Mouse (Mus musculus) liver, embryonic 14.5 days (tissue): Measurements from ENCODE around the gene Mybbp1a. TPM values are rescaled to one million over a fixed set of nuclear protein-coding genes. Genes with fewer than 3 reads are reported as not detected.

Source experiments
- ATAC-seq: fragments of 200-750 bp; cut with Nextera tagmentation; 2 replicates; pipeline ENCODE4 v1.8.0; 2017; ENCODE audit warnings: moderate number of reproducible peaks, mild to moderate bottlenecking, moderate library complexity; ENCODE audit not compliant: insufficient read depth
- DNase-seq, 3 experiments: peaks; one replicate each; pipeline ENCODE4 v3.0.0-alpha.2; 2012 to 2013; ENCODE audit warnings: low read depth in 3 of 3, low spot score in 3 of 3
- H3K27ac ChIP-seq: fragments of 300-500 bp; sonication (generic); 2 replicates; pipeline ENCODE4 v1.5.1; 2014; ENCODE audit warnings: moderate library complexity, mild to moderate bottlenecking, control low read depth, inconsistent platforms
- H3K27me3 ChIP-seq: fragments of 300-500 bp; sonication (generic); 2 replicates; pipeline ENCODE4 v1.6.1; 2014; ENCODE audit warnings: mild to moderate bottlenecking, low read length, moderate library complexity; ENCODE audit not compliant: control insufficient read depth, insufficient read depth
- H3K36me3 ChIP-seq: fragments of 300-500 bp; sonication (generic); replicated peaks from 2 replicates; pipeline ENCODE4 v1.6.1; 2014; ENCODE audit warnings: low read depth; ENCODE audit not compliant: control insufficient read depth, insufficient read depth
- H3K4me1 ChIP-seq, 2 experiments: fragments of 200-500 bp in 1 of 2; fragments of 300-500 bp in 1 of 2; sonication (generic) in 1 of 2; replicated peaks; 2 replicates each; pipeline ENCODE4 v1.6.1; 2012 to 2014; ENCODE audit warnings: antibody characterized with exemption in 1 of 2, inconsistent platforms in 1 of 2, low read length in 1 of 2; ENCODE audit not compliant: control insufficient read depth in 2 of 2, insufficient read depth in 2 of 2
- H3K4me2 ChIP-seq: fragments of 300-500 bp; sonication (generic); 2 replicates; pipeline ENCODE4 v1.6.1; 2014; ENCODE audit warnings: low read depth, mild to moderate bottlenecking, control low read depth, moderate library complexity
- H3K4me3 ChIP-seq, 2 experiments: fragments of 200-500 bp in 1 of 2; fragments of 300-500 bp in 1 of 2; sonication (generic) in 1 of 2; 2 replicates each; pipeline ENCODE4 v1.5.1; 2012 to 2014; ENCODE audit warnings: low read depth in 2 of 2, low read length in 2 of 2, mild to moderate bottlenecking in 2 of 2, control low read depth in 1 of 2, inconsistent platforms in 1 of 2, moderate library complexity in 1 of 2; ENCODE audit not compliant: insufficient read depth in 1 of 2
- H3K9ac ChIP-seq: fragments of 300-500 bp; sonication (generic); replicated peaks from 2 replicates; pipeline ENCODE4 v1.6.1; 2014; ENCODE audit warnings: mild to moderate bottlenecking, control low read depth, moderate library complexity
- H3K9me3 ChIP-seq: fragments of 300-500 bp; sonication (generic); 2 replicates; pipeline ENCODE4 v1.6.1; 2016; ENCODE audit warnings: low read length, mixed read lengths; ENCODE audit not compliant: control insufficient read depth
- CTCF ChIP-seq: IDR thresholded peaks from 2 replicates; pipeline ENCODE4 v1.5.1; 2016; ENCODE audit warnings: antibody characterized with exemption, low read depth, control low read depth
- EP300 ChIP-seq: IDR thresholded peaks from 2 replicates; pipeline ENCODE4 v1.6.1; 2016; ENCODE audit warnings: antibody characterized with exemption, low read depth
- WGBS: fragments of 180-500 bp; shearing (Covaris S2); extraction: QIAGEN DNeasy Blood & Tissue Kit; methylation state at CpG from one replicate; pipeline ENCODE4 v1.1.7; 2014; ENCODE audit not compliant: insufficient replicate concordance; 5-methylcytosine and 5-hydroxymethylcytosine counted together
- polyA plus RNA-seq, 2 experiments: library from polyadenylated mRNA; depleted of rRNA in 1 of 2; stranded (reverse) in 1 of 2; unstranded in 1 of 2; fragments of >200 nt; fragmentation: Nextera tagmentation in 1 of 2; extraction: Ambion mirVana in 1 of 2; gene quantifications; 2 replicates each; pipeline versions ENCODE4 v1.2.1 to v1.2.3; 2012 to 2014

The Mybbp1a gene
- polyA plus RNA-seq, 2 experiments, result 56.3 to 65.5 TPM

GRCm38 (mm10) chr11:72402969-72403368 lies 38.2 kb upstream of the Mybbp1a start:
- Histone ChIP-seq H3K27ac (no peak overlapping the region), H3K27me3 (no peaks in the 10 kb centered on the region), H3K4me1 (peaks cover 0 to 10% of the 10 kb centered on the region in 2 experiments; a peak in 2 of 4 replicates), H3K9me3 (no peaks in the 10 kb centered on the region), H3K4me2 (no peak overlapping the region), H3K9ac (no peak overlapping the region), H3K36me3 (no peaks in the 10 kb centered on the region), H3K4me3 (no peak overlapping the region)
- no peak for DNase-seq
- no peak for ATAC-seq
- 70% methylated on average over 12 of the region's 12 CpGs for WGBS
- TF ChIP-seq EP300, result no peak
- no peak for TF ChIP-seq CTCF

- peaks cover 0 to 12% of the 10 kb centered on the region in 2 experiments; a peak in 2 of 4 replicates for H3K4me1 ChIP-seq
- H3K27me3 ChIP-seq, result no peaks in the 10 kb centered on the region
These were observed 35.6 kb upstream of the Mybbp1a start for GRCm38 (mm10) chr11:72405532-72405931.

GRCm38 (mm10) chr11:72406079-72406675 lies 35.0 kb upstream of the Mybbp1a start:
- ATAC-seq, result no peak
- H3K4me2 ChIP-seq, result no peak overlapping the region

More at GRCm38 (mm10) chr11:72405532-72405931, 35.6 kb upstream of the Mybbp1a start:
- Histone ChIP-seq H3K9me3 (no peaks in the 10 kb centered on the region), H3K9ac (no peak overlapping the region), H3K27ac (no peak overlapping the region), H3K4me2 (no peak overlapping the region), H3K4me3 (no peak overlapping the region), H3K36me3 (no peaks in the 10 kb centered on the region)
- DNase-seq (no peak), ATAC-seq (no peak)
- WGBS, result 63% methylated on average over 4 of the region's 4 CpGs
- TF ChIP-seq EP300 (no peak), CTCF (no peak)

GRCm38 (mm10) chr11:72407081-72407480 lies 34.1 kb upstream of the Mybbp1a start:
- H3K4me3 ChIP-seq, result no peak overlapping the region
- H3K36me3 ChIP-seq, result no peaks in the 10 kb centered on the region
- no peak overlapping the region for H3K27ac ChIP-seq
- peak overlapping the region; percentile 26; the same call in 1 of the 2 replicates for H3K4me2 ChIP-seq
- no peak overlapping the region for H3K9ac ChIP-seq
- ATAC-seq, result no peak
- H3K9me3 ChIP-seq, result no peaks in the 10 kb centered on the region
- H3K27me3 ChIP-seq, result peaks cover 4% of the 10 kb centered on the region
- H3K4me1 ChIP-seq, result peaks cover 0 to 17% of the 10 kb centered on the region in 2 experiments; a peak in 2 of 4 replicates
- no peak for TF ChIP-seq CTCF
- TF ChIP-seq EP300, result no peak
- WGBS, result 33% methylated on average over 3 of the region's 3 CpGs
- no peak for DNase-seq

More at GRCm38 (mm10) chr11:72406079-72406675, 35.0 kb upstream of the Mybbp1a start:
- H3K9ac ChIP-seq, result no peak overlapping the region
- H3K9me3 ChIP-seq, result no peaks in the 10 kb centered on the region
- no peaks in the 10 kb centered on the region for H3K36me3 ChIP-seq
- no peak overlapping the region for H3K27ac ChIP-seq
- peaks cover 2% of the 10 kb centered on the region for H3K27me3 ChIP-seq
- WGBS, result 59% methylated on average over 8 of the region's 8 CpGs
- no peak overlapping the region for H3K4me3 ChIP-seq
- peaks cover 0 to 14% of the 10 kb centered on the region in 2 experiments; a peak in 2 of 4 replicates for H3K4me1 ChIP-seq
- DNase-seq, result no peak
- TF ChIP-seq EP300, result no peak
- TF ChIP-seq CTCF, result no peak

GRCm38 (mm10) chr11:72407574-72407973 lies 33.6 kb upstream of the Mybbp1a start:
- no peak overlapping the region for H3K27ac ChIP-seq
- TF ChIP-seq CTCF, result no peak
- no peak for TF ChIP-seq EP300
- peak overlapping the region; percentile 26; the same call in 1 of the 2 replicates for H3K4me2 ChIP-seq
- peaks cover 4% of the 10 kb centered on the region for H3K27me3 ChIP-seq
- peaks cover 0 to 17% of the 10 kb centered on the region in 2 experiments; a peak in 2 of 4 replicates for H3K4me1 ChIP-seq
- ATAC-seq (no peak), DNase-seq (no peak)
- H3K36me3 ChIP-seq, result no peaks in the 10 kb centered on the region
- H3K9me3 ChIP-seq, result no peaks in the 10 kb centered on the region
- no peak overlapping the region for H3K4me3 ChIP-seq
- no peak overlapping the region for H3K9ac ChIP-seq
- 11% methylated on average over 7 of the region's 7 CpGs for WGBS
